Mouse (Mus musculus) heart, postnatal 0 days (tissue): ENCODE data around the gene Prpf4.

Source experiments
- CTCF ChIP-seq: IDR thresholded peaks from 2 replicates; pipeline ENCODE4 v1.5.1; 2016; ENCODE audit warnings: antibody characterized with exemption, control low read depth, low read depth
- EP300 ChIP-seq: IDR thresholded peaks from 2 replicates; pipeline ENCODE4 v1.6.1; 2016; ENCODE audit warnings: antibody characterized with exemption, low read depth

DNA sequence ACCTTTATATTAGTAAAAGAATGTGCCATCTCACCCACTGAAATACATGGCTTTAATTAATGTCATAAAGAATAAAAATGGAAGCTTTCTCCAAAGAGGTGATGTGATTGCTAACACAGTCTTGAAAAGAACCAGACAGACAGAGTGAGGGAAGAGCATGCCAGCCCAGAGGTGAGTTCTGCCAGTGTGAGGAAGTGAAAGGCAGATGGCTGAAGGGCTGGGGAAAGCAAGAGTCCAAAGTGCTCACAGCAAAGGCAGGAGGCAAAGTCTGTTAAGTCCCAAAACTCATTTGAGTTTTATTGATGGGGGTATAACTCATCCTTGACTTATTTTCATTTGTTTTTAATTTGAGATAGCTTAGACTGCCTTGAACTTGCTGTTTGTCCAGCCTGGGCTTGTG is 22.1 kb downstream of the Prpf4 start:
- TF ChIP-seq CTCF (no peak), EP300 (no peak)
